Mouse (Mus musculus) embryonic fibroblast, embryonic 13.5 days (primary cell): ENCODE results near the gene Pdcl.

Experiments
- CTCF ChIP-seq: IDR thresholded peaks from 2 replicates; pipeline ENCODE4 v1.5.1; 2011; ENCODE audit warnings: mild to moderate bottlenecking, control low read depth, low read length, moderate library complexity, borderline replicate concordance; ENCODE audit not compliant: insufficient read depth
- POLR2A ChIP-seq: IDR thresholded peaks from 2 replicates; pipeline ENCODE4 v1.6.1; 2011; ENCODE audit warnings: low read depth, mild to moderate bottlenecking, control low read depth, low read length, moderate library complexity

GRCm38 (mm10) chr2:37359908-37360307 lies 776 bp upstream of the Pdcl start:
- no peak for TF ChIP-seq CTCF
- TF ChIP-seq POLR2A: no peak; the same call in 1 of the 2 replicates
